Mouse (Mus musculus): Measurements from ENCODE around the gene Plekhs1.
"Not testable (repeated sequence)": the region's sequence is repeated elsewhere in the genome, so short reads cannot be mapped to it uniquely, and the experiment has no call there.

The Plekhs1 gene

DNA sequence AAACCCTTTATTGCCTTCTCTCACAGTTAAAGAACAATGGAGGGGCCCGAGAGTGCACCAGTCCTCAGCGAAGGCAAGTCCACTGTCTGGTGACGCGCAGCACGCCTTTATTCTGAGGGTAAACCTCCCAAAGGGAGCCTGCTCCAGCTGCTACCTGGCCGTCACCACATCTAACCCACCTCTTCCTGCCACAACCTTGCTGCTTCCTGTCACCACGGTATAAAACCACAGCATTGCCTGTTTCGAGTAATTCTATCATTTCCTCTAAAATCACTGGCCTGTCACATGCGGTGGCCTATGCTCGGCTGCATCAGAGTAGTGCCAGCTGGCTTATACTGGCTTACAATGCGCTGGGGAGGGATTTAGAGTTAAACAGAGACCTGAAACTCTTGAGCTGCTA is 69.1 kb downstream of the Plekhs1 start:
- DNase-seq: not testable (repeated sequence)

DNA sequence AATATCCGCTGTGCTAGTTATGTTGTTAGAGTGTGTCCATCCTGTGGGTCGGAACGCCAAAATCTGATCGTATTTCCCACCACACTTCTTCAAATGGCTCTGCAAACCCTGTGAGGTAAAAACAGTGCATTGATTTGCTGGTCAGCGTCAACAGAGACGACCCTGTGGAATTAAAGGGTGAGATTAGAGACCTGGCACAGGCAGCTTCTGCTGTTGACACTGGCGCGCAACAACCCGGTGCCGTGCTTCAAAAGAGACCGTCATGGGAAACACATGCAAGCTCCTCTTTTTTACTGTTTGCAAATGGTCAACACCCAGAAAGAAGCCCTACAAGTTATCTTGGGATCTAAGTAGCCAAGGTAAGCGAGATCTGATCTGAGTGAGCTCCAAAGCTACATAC is 69.8 kb downstream of the Plekhs1 start:
- no peak for DNase-seq

DNA sequence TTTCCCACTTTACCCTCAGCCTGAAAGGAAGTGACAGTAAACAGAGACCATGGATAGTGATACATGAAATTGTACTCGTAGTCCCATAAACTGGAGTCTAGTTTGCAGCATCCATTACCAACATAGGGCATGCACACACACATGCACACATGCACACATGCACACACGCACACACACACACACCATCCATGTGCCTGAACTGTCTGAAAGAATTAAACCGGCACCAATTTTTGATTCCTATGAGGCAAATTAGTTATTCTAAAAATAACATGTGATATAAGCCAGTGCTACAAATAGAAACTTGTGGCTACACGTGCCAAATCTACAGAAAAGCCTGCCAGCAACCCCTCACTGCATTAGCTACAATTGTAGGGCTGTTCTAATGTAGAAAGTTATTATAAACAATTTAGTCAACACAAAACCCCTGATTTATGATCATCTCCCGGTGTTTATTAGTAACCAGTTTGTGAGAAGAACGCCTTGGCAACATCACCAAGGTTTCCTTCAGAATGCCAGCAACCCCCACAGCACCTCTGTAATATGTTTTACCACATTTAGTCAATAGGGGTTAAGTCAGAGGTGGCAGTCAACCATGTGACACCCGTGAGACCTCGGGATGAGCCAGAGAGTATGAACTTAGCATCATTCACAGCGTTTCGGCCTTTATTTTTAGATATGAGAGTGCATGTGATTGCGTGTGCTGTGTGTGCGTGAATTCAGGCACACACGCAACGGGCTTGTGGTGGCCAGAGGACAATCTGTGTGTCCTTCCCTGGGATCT is 72.0 kb downstream of the Plekhs1 start:
- DNase-seq: peak; percentile 68

DNA sequence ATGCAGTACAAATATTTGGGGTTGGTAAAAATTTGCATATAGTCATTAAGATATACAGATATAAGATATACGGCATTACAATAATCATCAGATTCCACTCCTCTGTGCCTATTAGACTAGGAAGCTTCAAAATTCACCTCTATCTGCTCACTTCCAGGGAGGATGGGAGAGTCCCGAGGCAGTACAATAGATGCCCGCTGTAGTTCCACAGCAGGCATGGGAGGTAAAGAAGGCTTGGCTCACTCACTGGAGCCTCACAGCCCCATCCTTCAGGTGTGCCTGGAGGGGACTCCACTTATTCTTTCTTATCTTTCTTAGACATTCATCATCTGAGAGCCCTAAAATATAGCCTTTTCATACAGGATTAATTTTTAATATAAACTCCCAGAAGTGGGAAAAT is 72.9 kb downstream of the Plekhs1 start:
- no peak for DNase-seq

DNA sequence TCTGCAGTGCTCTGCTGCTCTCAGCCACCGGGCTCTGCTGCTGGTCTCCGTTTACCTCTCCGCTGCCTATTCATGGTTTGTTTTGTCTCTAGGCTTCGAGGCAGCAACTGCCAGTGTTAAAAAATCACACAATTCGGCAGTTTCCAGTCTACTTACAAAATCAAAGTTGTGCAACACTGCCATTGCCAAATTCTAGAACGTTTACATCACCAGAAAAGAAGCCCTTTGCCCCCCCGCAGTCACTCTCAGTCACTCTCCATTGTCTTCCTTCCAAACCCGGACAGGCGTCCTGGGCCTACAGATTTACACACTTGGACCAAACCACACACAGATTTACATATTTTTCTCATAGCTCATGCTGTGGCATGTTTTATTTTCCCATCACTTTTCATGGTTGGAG is 73.6 kb downstream of the Plekhs1 start:
- peak; percentile 73 for DNase-seq

DNA sequence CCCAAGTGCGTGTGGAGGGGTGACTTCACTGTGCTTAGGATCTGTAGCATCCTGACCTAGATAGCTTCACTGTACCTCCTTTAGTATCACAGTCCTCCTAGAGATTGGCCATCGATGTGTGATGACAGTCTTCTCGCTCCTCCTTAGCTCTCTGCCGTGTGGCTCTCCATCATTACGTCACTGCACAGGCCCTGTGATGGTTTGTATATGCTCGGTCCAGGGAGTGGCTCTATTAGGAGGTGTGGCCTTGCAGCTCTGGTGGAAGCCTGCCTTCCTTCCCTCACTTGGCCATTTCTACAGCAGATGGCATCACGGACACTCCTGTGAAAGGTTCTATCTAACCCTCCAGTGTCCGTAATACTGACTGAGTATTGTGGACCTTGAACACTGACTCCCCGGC is 74.3 kb downstream of the Plekhs1 start:
- no peak for DNase-seq
